Mouse (Mus musculus) midbrain, postnatal 0 days (tissue): ENCODE data around the gene Vti1a. TPM values are rescaled to one million over a fixed set of nuclear protein-coding genes. Genes with fewer than 3 reads are reported as not detected.
A peak's percentile ranks its signal among the peaks of the same experiment; 100 is the strongest.

ENCODE experiments used
- ATAC-seq: fragments of 200-750 bp; cut with Nextera tagmentation; 2 replicates; pipeline ENCODE4 v1.8.0; 2017; ENCODE audit warnings: moderate number of reproducible peaks, mild to moderate bottlenecking, moderate TSS enrichment, moderate library complexity; ENCODE audit not compliant: low FRiP score
- DNase-seq: peaks from one replicate; pipeline ENCODE4 v3.0.0-alpha.2; 2015; ENCODE audit warnings: low spot score
- H3K27ac ChIP-seq: fragments of 300-500 bp; sonication (generic); 2 replicates; pipeline ENCODE4 v1.5.1; 2014; ENCODE audit warnings: low read depth, mild to moderate bottlenecking, low read length, mixed read lengths
- H3K27me3 ChIP-seq: fragments of 300-500 bp; sonication (generic); 2 replicates; pipeline ENCODE4 v1.6.1; 2014; ENCODE audit warnings: low read length, control low read depth, mixed read lengths; ENCODE audit not compliant: insufficient read depth
- H3K36me3 ChIP-seq: fragments of 300-500 bp; sonication (generic); 2 replicates; pipeline ENCODE4 v1.6.1; 2014; ENCODE audit warnings: low read length, control low read depth, mixed read lengths; ENCODE audit not compliant: insufficient read depth
- H3K4me1 ChIP-seq: fragments of 300-500 bp; sonication (generic); 2 replicates; pipeline ENCODE4 v1.6.1; 2014; ENCODE audit warnings: mild to moderate bottlenecking, control low read depth, antibody characterized with exemption, low read length, mixed read lengths; ENCODE audit not compliant: insufficient read depth
- H3K4me2 ChIP-seq: fragments of 300-500 bp; sonication (generic); 2 replicates; pipeline ENCODE4 v1.6.1; 2014; ENCODE audit warnings: low read depth, mild to moderate bottlenecking, low read length, mixed read lengths; ENCODE audit not compliant: poor library complexity, severe bottlenecking
- H3K4me3 ChIP-seq: fragments of 300-500 bp; sonication (generic); 2 replicates; pipeline ENCODE4 v1.5.1; 2014; ENCODE audit warnings: low read depth, mild to moderate bottlenecking, low read length, moderate library complexity
- H3K9ac ChIP-seq: fragments of 300-500 bp; sonication (generic); replicated peaks from 2 replicates; pipeline ENCODE4 v1.6.1; 2014; ENCODE audit warnings: mild to moderate bottlenecking, low read length, moderate library complexity, mixed read lengths; ENCODE audit not compliant: poor library complexity, severe bottlenecking
- H3K9me3 ChIP-seq: fragments of 300-500 bp; sonication (generic); 2 replicates; pipeline ENCODE4 v1.6.1; 2016; ENCODE audit warnings: low read length, control low read depth
- CTCF ChIP-seq: IDR thresholded peaks from 2 replicates; pipeline ENCODE4 v1.5.1; 2016; ENCODE audit warnings: antibody characterized with exemption, mild to moderate bottlenecking
- WGBS: fragments of 180-500 bp; shearing (Covaris S2); extraction: QIAGEN DNeasy Blood & Tissue Kit; methylation state at CpG from one replicate; pipeline ENCODE4 v1.1.7; 2014; 5-methylcytosine and 5-hydroxymethylcytosine counted together
- polyA plus RNA-seq: library from polyadenylated mRNA; unstranded; fragments of >200 nt; fragmentation: Nextera tagmentation; extraction: Ambion mirVana; gene quantifications from 2 replicates; pipeline ENCODE4 v1.2.1, GENCODE M21; 2015
- total RNA-seq: library from RNA; depleted of rRNA; stranded (reverse); fragments of >200 nt; gene quantifications from 2 replicates; pipeline ENCODE4 v1.2.3, GENCODE M21; 2014

Gene Vti1a
- total and polyA plus RNA-seq, 2 experiments from 2014 or later, result 34.2 to 43.2 TPM

- Histone ChIP-seq H3K27me3 (no peaks in the 10 kb centered on the region), H3K9ac (no peak overlapping the region), H3K4me2 (no peak overlapping the region), H3K4me1 (no peaks in the 10 kb centered on the region), H3K9me3 (no peaks in the 10 kb centered on the region), H3K4me3 (no peak overlapping the region), H3K36me3 (peaks cover 33% of the 10 kb centered on the region), H3K27ac (no peak overlapping the region)
- no peak for DNase-seq
- no peak for TF ChIP-seq CTCF
- WGBS, result 84% methylated on average over 5 of the region's 5 CpGs
- ATAC-seq, result no peak
Observed at GRCm38 (mm10) chr19:55297961-55298360, 18.1 kb upstream of the Vti1a start.

GRCm38 (mm10) chr19:55299378-55299777 is 16.7 kb upstream of the Vti1a start:
- no peak overlapping the region for H3K9ac ChIP-seq
- H3K4me3 ChIP-seq, result no peak overlapping the region
- TF ChIP-seq CTCF, result no peak
- DNase-seq (no peak), ATAC-seq (no peak)
- H3K4me2 ChIP-seq, result no peak overlapping the region
- WGBS, result 89% methylated on average over 1 of the region's 1 CpGs
- no peaks in the 10 kb centered on the region for H3K9me3 ChIP-seq
- no peaks in the 10 kb centered on the region for H3K4me1 ChIP-seq
- H3K27me3 ChIP-seq, result no peaks in the 10 kb centered on the region
- H3K36me3 ChIP-seq, result peaks cover 44% of the 10 kb centered on the region
- no peak overlapping the region for H3K27ac ChIP-seq

GRCm38 (mm10) chr19:55300525-55300924 is 15.6 kb upstream of the Vti1a start:
- 91% methylated on average over 3 of the region's 3 CpGs for WGBS
- Histone ChIP-seq H3K36me3 (peaks cover 40% of the 10 kb centered on the region), H3K4me2 (no peak overlapping the region)

GRCm38 (mm10) chr19:55305024-55305423 is 11.1 kb upstream of the Vti1a start:
- Histone ChIP-seq H3K27ac (no peak overlapping the region), H3K4me3 (no peak overlapping the region), H3K36me3 (peaks cover 47% of the 10 kb centered on the region), H3K4me2 (no peak overlapping the region), H3K9ac (no peak overlapping the region), H3K27me3 (no peaks in the 10 kb centered on the region), H3K4me1 (no peaks in the 10 kb centered on the region), H3K9me3 (no peaks in the 10 kb centered on the region)
- TF ChIP-seq CTCF, result peak; percentile 69
- DNase-seq, result peak; percentile 36
- ATAC-seq, result no peak

More at GRCm38 (mm10) chr19:55300525-55300924, 15.6 kb upstream of the Vti1a start:
- ATAC-seq, result no peak
- no peak overlapping the region for H3K4me3 ChIP-seq
- no peaks in the 10 kb centered on the region for H3K4me1 ChIP-seq
- no peaks in the 10 kb centered on the region for H3K9me3 ChIP-seq
- no peak for TF ChIP-seq CTCF
- no peak overlapping the region for H3K27ac ChIP-seq
- H3K27me3 ChIP-seq, result no peaks in the 10 kb centered on the region
- no peak for DNase-seq
- no peak overlapping the region for H3K9ac ChIP-seq

GRCm38 (mm10) chr19:55311874-55312273 is 4.2 kb upstream of the Vti1a start:
- H3K9me3 ChIP-seq, result no peaks in the 10 kb centered on the region
- TF ChIP-seq CTCF, result no peak
- H3K4me2 ChIP-seq, result no peak overlapping the region
- DNase-seq, result no peak
- 91% methylated on average over 8 of the region's 8 CpGs for WGBS
- ATAC-seq, result no peak
- peaks cover 22% of the 10 kb centered on the region for H3K36me3 ChIP-seq
- no peak overlapping the region for H3K9ac ChIP-seq
- H3K4me3 ChIP-seq, result no peak overlapping the region
- peaks cover 6% of the 10 kb centered on the region; the same call in 1 of the 2 replicates for H3K4me1 ChIP-seq
- H3K27me3 ChIP-seq, result no peaks in the 10 kb centered on the region
- H3K27ac ChIP-seq, result no peak overlapping the region

GRCm38 (mm10) chr19:55313649-55314048 is 2.4 kb upstream of the Vti1a start:
- no peak overlapping the region for H3K27ac ChIP-seq
- H3K36me3 ChIP-seq, result peaks cover 20% of the 10 kb centered on the region
- no peaks in the 10 kb centered on the region for H3K27me3 ChIP-seq
- no peak overlapping the region for H3K4me2 ChIP-seq
- ATAC-seq, result no peak
- no peak overlapping the region for H3K4me3 ChIP-seq
- H3K9me3 ChIP-seq, result no peaks in the 10 kb centered on the region
- no peak overlapping the region for H3K9ac ChIP-seq
- no peak for DNase-seq
- 93% methylated on average over 2 of the region's 2 CpGs for WGBS
- no peak for TF ChIP-seq CTCF
- H3K4me1 ChIP-seq, result peaks cover 9% of the 10 kb centered on the region; the same call in 1 of the 2 replicates
